Mouse (Mus musculus) activated CD4-positive, CD25-positive, alpha-beta regulatory T cell (primary cell): ENCODE data around the gene Dcp1b. TPM values are rescaled to one million over a fixed set of nuclear protein-coding genes. Genes with fewer than 3 reads are reported as not detected.

Experiments used
- polyA plus RNA-seq, 2 experiments: library from polyadenylated mRNA; unstranded; fragments of 100-300 nt; shearing (Covaris generic); gene quantifications; one replicate each; pipeline ENCODE4 v1.2.1; 2017

Dcp1b gene
- polyA plus RNA-seq = 10 to 100 TPM; 17.6 to 20.9 TPM

DNA sequence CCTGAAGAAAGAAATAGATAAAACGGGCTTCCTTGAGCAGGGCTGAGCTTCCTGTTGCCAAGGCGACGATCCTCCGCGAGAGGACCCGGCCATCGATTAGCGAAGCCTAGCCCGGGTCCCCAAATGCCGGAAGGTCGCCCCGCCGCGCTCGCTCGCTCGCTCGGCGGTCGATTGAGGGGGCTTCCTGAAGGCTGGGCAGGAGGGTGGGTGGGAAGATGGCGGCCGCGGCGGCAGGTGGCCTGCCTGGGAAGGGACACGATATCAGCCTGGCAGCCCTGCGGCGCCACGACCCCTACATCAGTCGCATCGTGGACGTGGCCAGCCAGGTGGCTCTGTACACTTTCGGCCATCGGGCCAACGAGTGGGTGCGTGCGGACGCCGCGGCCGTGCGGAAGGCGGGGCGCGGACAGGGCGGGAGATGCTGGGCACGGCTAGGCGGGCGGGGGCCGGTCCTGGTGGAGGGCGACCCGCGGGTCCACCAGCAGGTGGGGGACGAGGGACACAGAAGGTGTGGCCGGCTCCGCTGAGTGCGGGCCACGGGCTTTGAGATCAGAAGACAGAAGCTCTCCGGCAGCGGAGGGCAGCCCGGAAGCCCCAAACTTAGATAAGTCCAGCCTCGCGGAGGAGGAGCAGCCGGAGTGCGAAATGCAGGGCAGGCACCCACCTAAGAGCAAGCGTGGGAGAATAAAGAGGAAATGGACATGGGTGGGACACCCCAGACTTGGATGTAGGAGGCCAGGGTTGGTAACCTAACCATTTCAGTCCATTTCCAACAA, at the start of gene Dcp1b:
Gene Dcp1b, plus strand, starts transcription at position 176 of the 776 bp plus-strand sequence.

DNA sequence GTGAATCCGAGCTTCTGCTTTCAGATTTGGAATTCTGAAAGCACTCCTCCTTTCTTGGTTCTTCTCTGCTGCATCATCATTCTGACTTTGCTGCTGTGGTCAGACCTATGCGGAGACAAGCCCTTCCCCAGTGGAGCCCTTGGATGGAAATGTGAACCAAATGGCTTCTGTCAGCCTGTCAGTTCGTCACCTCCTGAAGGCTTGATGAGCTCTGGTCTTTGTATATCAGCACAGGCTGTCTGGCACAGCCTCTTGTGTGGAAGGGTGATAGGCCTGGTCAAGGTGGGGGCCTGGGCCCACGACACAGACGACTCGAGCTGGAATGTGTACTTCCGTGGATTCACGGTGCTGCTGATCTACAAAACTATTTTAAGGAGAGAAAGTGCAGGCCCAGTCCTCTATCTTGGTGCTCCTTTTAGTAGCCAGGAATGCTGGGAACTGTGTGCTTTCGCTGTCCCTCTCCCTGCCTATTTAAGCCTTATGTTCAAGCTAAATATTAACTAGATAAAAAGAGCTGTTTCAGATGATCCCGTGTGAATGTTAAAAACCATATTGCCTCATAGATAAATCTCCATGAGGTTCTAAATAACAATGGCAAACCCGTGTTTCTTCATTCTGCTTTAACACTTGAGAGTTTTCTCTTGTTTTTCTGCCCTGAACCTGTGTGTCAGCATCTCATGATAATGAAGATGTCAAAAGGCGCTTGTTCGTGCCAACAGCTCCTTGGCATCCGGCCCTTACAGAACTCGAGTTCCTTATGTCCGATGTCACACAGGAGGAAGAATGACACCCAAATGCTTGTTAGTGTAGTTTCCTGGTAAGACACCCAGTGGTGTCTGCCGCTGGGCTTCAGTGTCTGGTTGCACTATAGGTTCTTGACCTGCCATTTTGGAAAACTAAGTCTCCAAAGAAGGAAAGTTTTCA, 21.6 kb downstream of the Dcp1b start, which contains the start of gene Cacna1c:
Gene Cacna1c, minus strand, starts transcription at position 37 of the 924 bp plus-strand sequence.

DNA sequence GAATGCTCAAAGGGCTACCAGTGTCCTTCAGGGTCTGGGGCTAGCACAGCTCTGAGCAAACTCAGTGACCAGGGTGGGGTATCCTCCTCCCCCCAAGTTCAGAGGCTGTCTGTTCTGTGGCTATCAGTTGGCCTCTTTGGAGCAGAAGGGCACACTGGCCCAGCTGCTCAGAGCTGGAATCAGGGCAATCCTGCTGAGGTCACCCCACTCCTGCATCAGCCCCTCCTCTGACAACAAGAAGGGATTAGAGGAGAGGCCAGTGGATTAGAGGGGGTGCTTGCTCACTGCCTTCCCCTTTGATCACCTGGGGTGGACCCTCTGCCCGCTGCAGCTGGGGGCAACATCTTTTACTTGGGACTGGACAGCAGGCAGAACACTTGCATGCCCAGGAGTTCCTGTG, 61.2 kb downstream of the Dcp1b start, which contains the start of gene Cacna2d4:
Gene Cacna2d4, plus strand, starts transcription at position 286 of the 400 bp plus-strand sequence.

Other genes starting within 250 kb of the Dcp1b start
- 1 to 10 TPM in 1 of 2 experiments, under 1 TPM in 1; 0.29 to 1.9 TPM for gene Cacna1c, start 21.2 kb downstream of the Dcp1b start, polyA plus RNA-seq
- 1 to 10 TPM; 4.3 to 8.8 TPM for gene Cacna2d4, start 61.3 kb downstream of the Dcp1b start, polyA plus RNA-seq
- under 1 TPM in 1 of 2 experiments, not detected in 1; 0.58 TPM for gene Lrtm2, start 155.5 kb downstream of the Dcp1b start, polyA plus RNA-seq
- 10 to 100 TPM; 20.8 to 22.4 TPM for gene Adipor2, start 242.5 kb downstream of the Dcp1b start, polyA plus RNA-seq